Mouse (Mus musculus): Measurements from ENCODE around the gene Eno1. TPM values are rescaled to one million over a fixed set of nuclear protein-coding genes. Genes with fewer than 3 reads are reported as not detected.

The Eno1 gene
- total and polyA plus RNA-seq, 3 experiments = 1,109 to 1,985 (median 1,272) TPM

- dilution Hi-C loops (cut with MboI; ENCODE audit: extremely low pct_ligation_motif_present, extremely low pct_unique_long_range_greater_than_20kb, low sequenced_read_pairs) = no loop called here
- Histone ChIP-seq H3K27ac (ENCODE audit: insufficient read depth, low read depth) (no peak overlapping the region), H3K4me1 (ENCODE audit: control insufficient read depth in 1 of 2, insufficient read depth in 2 of 2) (peaks cover 2 to 20% of the 10 kb centered on the region in 2 experiments; a peak in 2 of 4 replicates), H3K9ac (ENCODE audit: insufficient read depth, low read depth) (no peak overlapping the region), H3K9me3 (replicated peaks; ENCODE audit: low read length) (peaks cover 4% of the 10 kb centered on the region), H3K4me2 (ENCODE audit: insufficient read depth, low read depth, poor library complexity, severe bottlenecking) (no peak overlapping the region), H3K4me3 (replicated peaks in 1 of 3; ENCODE audit: low read depth in 2 of 3, low read length in 2 of 3, poor library complexity in 1 of 3) (no peak overlapping the region), H3K27me3 (replicated peaks) (no peaks in the 10 kb centered on the region), H3K79me2 (replicated peaks; ENCODE audit: control insufficient read depth, extremely low read depth, insufficient read depth, poor library complexity, severe bottlenecking) (peaks cover 12% of the 10 kb centered on the region), H3K36me3 (replicated peaks in 1 of 2; ENCODE audit: control insufficient read depth in 1 of 2, insufficient read depth in 1 of 2, low read length in 1 of 2) (peaks cover 0 to 27% of the 10 kb centered on the region in 2 experiments)
- no peak for TF ChIP-seq JUN (IDR thresholded peaks at IDR 0.05; ENCODE audit: insufficient read depth, low read depth, low read length)
- peak in 1 of 2 experiments; percentile 57; a peak in 2 of 4 replicates for TF ChIP-seq CTCF (conservative IDR thresholded peaks at IDR 0.05 in 1 of 2, IDR thresholded peaks at IDR 0.05 in 1 of 2; ENCODE audit: low read depth in 2 of 2, low read length in 2 of 2)
- TF ChIP-seq SMC3 (IDR thresholded peaks at IDR 0.05; ENCODE audit: low read depth, low read length) = peak; percentile 46
- TF ChIP-seq MAX (IDR thresholded peaks at IDR 0.05; ENCODE audit: low read length) = no peak
- peak; percentile 46 for TF ChIP-seq RAD21 (IDR thresholded peaks at IDR 0.05; ENCODE audit: low read depth, low read length)
- in situ Hi-C loops (cut with MboI; ENCODE audit: low pct_ligation_motif_present, low pct_unique_long_range_greater_than_20kb, low sequenced_read_pairs) = no loop called here
- peak; percentile 33 for DNase-seq (ENCODE audit: extremely low read depth)
Observed at GRCm38 (mm10) chr4:150295966-150296365, 59.4 kb downstream of the Eno1 start.

Other genes with a start within 250 kb of the Eno1 start
- 25.1 and 25.3 TPM in 2 replicates for gene H6pd, start 227.7 kb upstream of the Eno1 start, total RNA-seq (2012; rRNA removed)
- 13.2 and 17.7 TPM in 2 replicates for gene H6pd, start 227.7 kb upstream of the Eno1 start, total RNA-seq (2014; rRNA removed)
- 36.2 and 38.5 TPM in 2 replicates for gene H6pd, start 227.7 kb upstream of the Eno1 start, polyA plus RNA-seq (2012; ENCODE audit: insufficient read length, low read depth)
- 1.3 and 2.8 TPM in 2 replicates for gene Gpr157, start 149.4 kb upstream of the Eno1 start, total RNA-seq (2012; rRNA removed)
- gene Gpr157, start 149.4 kb upstream of the Eno1 start, total RNA-seq (2014; rRNA removed) = 2.3 and 2.6 TPM in 2 replicates
- 3.1 and 3.5 TPM in 2 replicates for gene Gpr157, start 149.4 kb upstream of the Eno1 start, polyA plus RNA-seq (2012; ENCODE audit: insufficient read length, low read depth)
- 0.38 and 1.4 TPM in 2 replicates for gene Slc2a5, start 117.4 kb upstream of the Eno1 start, total RNA-seq (2012; rRNA removed)
- gene Slc2a5, start 117.4 kb upstream of the Eno1 start, total RNA-seq (2014; rRNA removed) = 0.70 and 0.81 TPM in 2 replicates
- gene Slc2a5, start 117.4 kb upstream of the Eno1 start, polyA plus RNA-seq (2012; ENCODE audit: insufficient read length, low read depth) = 1.1 and 1.5 TPM in 2 replicates
- 0.13 TPM in 1 of 2 replicates, not detected in the other for gene Slc2a7, start 87.7 kb upstream of the Eno1 start, total RNA-seq (2012; rRNA removed)
- not detected in 2 replicates for gene Slc2a7, start 87.7 kb upstream of the Eno1 start, total RNA-seq (2014; rRNA removed)
- gene Slc2a7, start 87.7 kb upstream of the Eno1 start, polyA plus RNA-seq (2012; ENCODE audit: insufficient read length, low read depth) = 0.14 TPM in 1 of 2 replicates, not detected in the other
- not detected in 2 replicates for gene Car6, start 35.4 kb upstream of the Eno1 start, total RNA-seq (2012; rRNA removed)
- gene Car6, start 35.4 kb upstream of the Eno1 start, total RNA-seq (2014; rRNA removed) = not detected in 2 replicates
- not detected in 2 replicates for gene Car6, start 35.4 kb upstream of the Eno1 start, polyA plus RNA-seq (2012; ENCODE audit: insufficient read length, low read depth)
- 8.2 and 8.7 TPM in 2 replicates for gene Rere, start 44.9 kb downstream of the Eno1 start, total RNA-seq (2012; rRNA removed)
- gene Rere, start 44.9 kb downstream of the Eno1 start, total RNA-seq (2014; rRNA removed) = 3.1 and 3.4 TPM in 2 replicates
- 28.2 and 36.5 TPM in 2 replicates for gene Rere, start 44.9 kb downstream of the Eno1 start, polyA plus RNA-seq (2012; ENCODE audit: insufficient read length, low read depth)

Measured in CH12.LX (cell line).